Mouse (Mus musculus): ENCODE data around the gene Cd44.

GRCm38 (mm10) chr2:102878513-102878912 lies 23.0 kb downstream of the Cd44 start:
- no peak for TF ChIP-seq CTCF (conservative IDR thresholded peaks at IDR 0.05; ENCODE audit: low read length)
- no peak for TF ChIP-seq POU5F1 (IDR thresholded peaks at IDR 0.05; ENCODE audit: borderline replicate concordance, low read length)

All from E14TG2a.4 (cell line).